Mouse (Mus musculus) liver, embryonic 13.5 days (tissue): ENCODE results near the gene Cachd1. TPM values are rescaled to one million over a fixed set of nuclear protein-coding genes. Genes with fewer than 3 reads are reported as not detected.

Source experiments
- ATAC-seq: fragments of 200-750 bp; cut with Nextera tagmentation; 2 replicates; pipeline ENCODE4 v1.8.0; 2017; ENCODE audit warnings: low read depth, mild to moderate bottlenecking, moderate number of reproducible peaks, moderate library complexity
- DNase-seq: peaks from one replicate; pipeline ENCODE4 v3.0.0; 2022
- H3K27ac ChIP-seq: fragments of 300-500 bp; sonication (generic); 2 replicates; pipeline ENCODE4 v1.5.1; 2015; ENCODE audit warnings: moderate library complexity, mild to moderate bottlenecking, inconsistent platforms
- H3K27me3 ChIP-seq: fragments of 300-500 bp; sonication (generic); 2 replicates; pipeline ENCODE4 v1.6.1; 2015; ENCODE audit warnings: mild to moderate bottlenecking, inconsistent platforms
- H3K36me3 ChIP-seq: fragments of 300-500 bp; sonication (generic); 2 replicates; pipeline ENCODE4 v1.6.1; 2015; ENCODE audit warnings: mild to moderate bottlenecking, inconsistent platforms
- H3K4me1 ChIP-seq: fragments of 300-500 bp; sonication (generic); replicated peaks from 2 replicates; pipeline ENCODE4 v1.6.1; 2015; ENCODE audit warnings: inconsistent platforms
- H3K4me2 ChIP-seq: fragments of 300-500 bp; sonication (generic); 2 replicates; pipeline ENCODE4 v1.6.1; 2015; ENCODE audit warnings: inconsistent platforms, mild to moderate bottlenecking, moderate library complexity
- H3K4me3 ChIP-seq: fragments of 300-500 bp; sonication (generic); replicated peaks from 2 replicates; pipeline ENCODE4 v1.5.1; 2015; ENCODE audit warnings: mild to moderate bottlenecking, inconsistent platforms
- H3K9ac ChIP-seq: fragments of 300-500 bp; sonication (generic); 2 replicates; pipeline ENCODE4 v1.6.1; 2015; ENCODE audit warnings: mild to moderate bottlenecking, inconsistent platforms
- H3K9me3 ChIP-seq: fragments of 300-500 bp; sonication (generic); replicated peaks from 2 replicates; pipeline ENCODE4 v1.6.1; 2016; ENCODE audit warnings: inconsistent platforms
- WGBS: fragments of 180-500 bp; shearing (Covaris S2); methylation state at CpG from one replicate; pipeline ENCODE4 v1.1.7; 2015; ENCODE audit not compliant: insufficient replicate concordance; 5-methylcytosine and 5-hydroxymethylcytosine counted together
- polyA plus RNA-seq: library from polyadenylated mRNA; unstranded; fragments of >200 nt; fragmentation: Nextera tagmentation; extraction: Ambion mirVana; gene quantifications from 2 replicates; pipeline ENCODE4 v1.2.1, GENCODE M21; 2015

Cachd1 gene
- polyA plus RNA-seq: 4.9 and 6.5 TPM in 2 replicates

GRCm38 (mm10) chr4:100776043-100776870, at the start of gene Cachd1:
Gene Cachd1, plus strand, starts transcription at chr4:100776675.
- no peak for DNase-seq
- ATAC-seq: peak; percentile 20; the same call in 1 of the 2 replicates
- H3K27ac ChIP-seq: no peak within 1 kb of the TSS; the same call in 1 of the 2 replicates
- WGBS: 2% methylated on average over 49 of the region's 50 CpGs
- peaks cover 64% of the 10 kb centered on the region for H3K27me3 ChIP-seq
- H3K4me1 ChIP-seq: peaks cover 4% of the 10 kb centered on the region; the same call in 1 of the 2 replicates
- H3K4me2 ChIP-seq: peak within 1 kb of the TSS; percentile 64
- H3K4me3 ChIP-seq: peak within 1 kb of the TSS; percentile 57
- no peaks in the 10 kb centered on the region for H3K36me3 ChIP-seq
- no peaks in the 10 kb centered on the region for H3K9me3 ChIP-seq
- peak within 1 kb of the TSS; percentile 52 for H3K9ac ChIP-seq

DNA sequence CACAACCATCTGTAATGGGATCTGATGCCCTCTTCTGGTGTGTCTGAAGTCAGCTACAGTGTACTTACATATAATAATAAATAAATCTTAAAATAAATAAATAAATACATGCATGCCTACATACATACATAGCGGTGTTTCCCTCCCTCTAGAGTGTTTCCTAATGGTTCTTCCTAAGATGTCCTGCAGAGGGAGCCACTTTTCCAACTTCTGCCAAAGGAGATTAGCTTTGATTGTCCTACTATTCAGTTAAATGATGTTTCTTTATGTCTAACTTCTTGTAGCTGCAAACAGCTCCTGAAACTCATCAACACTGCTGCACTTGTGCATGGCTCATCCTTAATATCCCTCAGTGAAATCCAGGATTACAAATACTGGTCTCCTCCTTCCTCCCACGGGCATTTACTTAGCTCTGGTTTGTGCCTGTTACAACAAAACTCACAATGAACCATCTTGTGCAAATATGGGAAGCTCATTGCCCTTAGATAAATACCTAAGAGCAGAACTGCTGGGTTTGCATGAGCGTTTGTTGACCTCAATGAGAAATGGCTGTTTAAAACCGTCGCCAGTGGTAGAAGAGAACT, 47.5 kb upstream of the Cachd1 start:
- Histone ChIP-seq H3K9me3 (no peaks in the 10 kb centered on the region), H3K4me1 (no peaks in the 10 kb centered on the region), H3K27me3 (no peaks in the 10 kb centered on the region), H3K4me2 (no peak overlapping the region), H3K36me3 (no peaks in the 10 kb centered on the region), H3K9ac (no peak overlapping the region), H3K4me3 (no peak overlapping the region), H3K27ac (no peak overlapping the region)
- ATAC-seq: no peak
- no peak for DNase-seq
- 61% methylated on average over 5 of the region's 5 CpGs for WGBS

DNA sequence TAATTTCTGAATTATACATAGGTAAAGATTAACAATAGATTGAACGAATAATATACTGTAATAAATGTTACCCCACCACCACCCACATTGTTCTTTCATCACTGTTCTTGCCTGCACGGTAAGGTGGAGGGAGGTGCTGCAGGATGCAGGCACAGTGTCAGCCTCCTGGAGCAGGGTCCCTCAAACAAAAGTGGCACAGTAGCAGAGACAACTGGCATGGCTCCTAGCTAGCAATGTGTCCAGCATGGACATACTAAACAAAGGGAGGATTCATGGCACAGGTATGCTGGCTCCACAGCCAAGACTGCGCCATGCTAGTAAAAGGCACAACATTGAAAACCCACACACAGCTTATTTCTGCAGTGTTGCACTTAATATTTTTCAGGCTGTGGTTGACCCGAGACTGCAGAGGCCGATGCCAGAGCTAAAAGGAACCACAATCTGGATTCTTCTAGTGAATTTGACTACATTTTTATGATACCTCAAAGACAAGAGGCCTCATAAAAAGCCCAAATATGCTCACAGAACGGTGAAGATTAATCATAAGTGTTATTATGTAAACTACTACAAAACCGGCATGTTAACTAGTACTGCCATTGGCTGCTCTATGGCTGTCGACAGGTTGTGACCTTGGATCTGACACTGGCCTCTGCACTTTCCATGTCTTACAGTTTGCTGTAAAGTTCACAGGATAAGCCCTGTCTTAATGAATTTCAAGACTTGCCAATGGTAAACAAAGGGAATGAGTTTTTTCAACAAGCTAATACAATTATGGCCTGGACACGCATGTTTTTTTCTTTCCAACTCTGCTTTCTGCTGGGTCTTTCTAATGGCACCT, 41.2 kb upstream of the Cachd1 start:
- no peaks in the 10 kb centered on the region for H3K9me3 ChIP-seq
- no peaks in the 10 kb centered on the region for H3K4me1 ChIP-seq
- ATAC-seq (no peak), DNase-seq (no peak)
- WGBS: 69% methylated on average over 9 of the region's 9 CpGs
- H3K4me2 ChIP-seq: no peak overlapping the region
- no peak overlapping the region for H3K4me3 ChIP-seq
- no peaks in the 10 kb centered on the region for H3K36me3 ChIP-seq
- no peak overlapping the region for H3K27ac ChIP-seq
- H3K27me3 ChIP-seq: no peaks in the 10 kb centered on the region
- H3K9ac ChIP-seq: no peak overlapping the region

- DNase-seq (no peak), ATAC-seq (no peak)
- no peaks in the 10 kb centered on the region for H3K9me3 ChIP-seq
- WGBS: 77% methylated on average over 9 of the region's 9 CpGs
- no peak overlapping the region for H3K4me3 ChIP-seq
- no peak overlapping the region for H3K27ac ChIP-seq
- no peaks in the 10 kb centered on the region for H3K27me3 ChIP-seq
- H3K4me1 ChIP-seq: no peaks in the 10 kb centered on the region
- H3K36me3 ChIP-seq: no peaks in the 10 kb centered on the region
- no peak overlapping the region for H3K9ac ChIP-seq
- no peak overlapping the region for H3K4me2 ChIP-seq
Observed at GRCm38 (mm10) chr4:100735936-100736349, 40.5 kb upstream of the Cachd1 start.

DNA sequence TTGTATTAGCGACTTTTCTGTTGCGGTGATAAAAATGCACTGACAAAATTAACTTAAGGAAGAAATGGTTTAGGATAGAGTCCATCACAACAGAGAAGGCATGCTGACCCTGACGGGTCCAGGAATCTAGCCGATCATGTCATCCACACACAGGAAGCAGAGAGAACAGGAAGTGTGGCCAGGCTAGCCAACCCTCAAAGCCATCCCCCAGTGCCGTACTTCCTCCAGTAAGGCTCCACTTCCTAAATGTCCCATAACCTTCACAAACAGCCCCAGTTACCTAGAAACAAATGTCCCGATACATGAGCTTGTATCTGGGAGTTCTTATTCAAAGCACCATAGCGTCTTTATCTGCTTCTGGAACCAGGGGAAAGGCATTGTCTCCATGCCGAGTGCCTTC, 32.9 kb upstream of the Cachd1 start:
- Histone ChIP-seq H3K27ac (no peak overlapping the region), H3K9me3 (no peaks in the 10 kb centered on the region), H3K4me2 (no peak overlapping the region), H3K36me3 (no peaks in the 10 kb centered on the region), H3K4me3 (no peak overlapping the region), H3K9ac (no peak overlapping the region), H3K4me1 (no peaks in the 10 kb centered on the region), H3K27me3 (no peaks in the 10 kb centered on the region)
- ATAC-seq (no peak), DNase-seq (no peak)
- WGBS: 52% methylated on average over 8 of the region's 8 CpGs

- peak; percentile 4 for DNase-seq
- Histone ChIP-seq H3K4me1 (peaks cover 4% of the 10 kb centered on the region; the same call in 1 of the 2 replicates), H3K9me3 (no peaks in the 10 kb centered on the region), H3K27me3 (no peaks in the 10 kb centered on the region), H3K27ac (peak overlapping the region; percentile 44; the same call in 1 of the 2 replicates), H3K36me3 (no peaks in the 10 kb centered on the region), H3K4me3 (no peak overlapping the region), H3K9ac (no peak overlapping the region), H3K4me2 (no peak overlapping the region)
- peak; percentile 74 for ATAC-seq
- 43% methylated on average over 2 of the region's 2 CpGs for WGBS
Observed at GRCm38 (mm10) chr4:100752278-100752677, 24.2 kb upstream of the Cachd1 start.

GRCm38 (mm10) chr4:100755632-100756031, 20.8 kb upstream of the Cachd1 start:
- H3K27ac ChIP-seq: no peak overlapping the region
- no peak overlapping the region for H3K4me3 ChIP-seq
- H3K4me2 ChIP-seq: no peak overlapping the region
- peaks cover 4% of the 10 kb centered on the region; the same call in 1 of the 2 replicates for H3K4me1 ChIP-seq
- H3K36me3 ChIP-seq: no peaks in the 10 kb centered on the region
- no peak for DNase-seq
- ATAC-seq: no peak
- no peak overlapping the region for H3K9ac ChIP-seq
- WGBS: 25% methylated on average over 8 of the region's 8 CpGs
- H3K27me3 ChIP-seq: no peaks in the 10 kb centered on the region
- no peaks in the 10 kb centered on the region for H3K9me3 ChIP-seq

- no peaks in the 10 kb centered on the region for H3K9me3 ChIP-seq
- H3K27me3 ChIP-seq: no peaks in the 10 kb centered on the region
- peaks cover 4% of the 10 kb centered on the region; the same call in 1 of the 2 replicates for H3K4me1 ChIP-seq
- no peaks in the 10 kb centered on the region for H3K36me3 ChIP-seq
- no peak overlapping the region for H3K27ac ChIP-seq
- DNase-seq: no peak
- no peak overlapping the region for H3K9ac ChIP-seq
- no peak for ATAC-seq
- no peak overlapping the region for H3K4me2 ChIP-seq
- H3K4me3 ChIP-seq: no peak overlapping the region
Observed at GRCm38 (mm10) chr4:100756499-100756898, 20.0 kb upstream of the Cachd1 start.

DNA sequence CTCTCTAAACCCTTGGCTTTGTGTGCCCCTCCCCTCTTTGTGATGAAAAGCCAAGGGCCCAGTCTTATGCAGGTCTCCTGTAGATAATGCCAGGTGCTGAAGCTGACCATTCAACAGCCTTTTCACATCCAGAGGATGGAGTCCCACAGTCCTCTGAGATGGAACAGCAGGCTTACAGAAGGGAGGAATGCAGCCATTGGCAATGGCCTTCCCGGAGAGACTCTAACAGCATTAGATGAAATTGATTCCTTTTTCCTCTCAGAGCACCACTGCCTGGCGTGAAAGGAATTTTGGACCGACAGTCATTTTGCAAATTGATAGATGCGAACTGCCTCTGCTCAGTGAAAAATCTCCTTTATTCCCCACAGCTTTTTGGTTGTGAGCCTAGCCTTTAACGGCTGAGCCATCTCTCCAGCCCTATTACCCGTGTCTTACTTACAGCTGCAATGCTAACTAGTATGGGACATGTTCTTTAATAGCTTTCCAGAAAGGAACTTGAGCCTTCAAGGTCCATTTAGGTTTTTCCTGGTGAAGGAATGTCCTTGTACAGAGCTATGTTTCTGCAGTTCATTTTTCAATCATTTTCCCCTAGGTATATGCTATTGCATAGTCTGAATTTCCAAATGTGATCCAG, 18.1 kb upstream of the Cachd1 start:
- Histone ChIP-seq H3K9me3 (no peaks in the 10 kb centered on the region), H3K36me3 (no peaks in the 10 kb centered on the region), H3K27ac (no peak overlapping the region), H3K4me2 (no peak overlapping the region), H3K27me3 (no peaks in the 10 kb centered on the region), H3K4me3 (no peak overlapping the region), H3K4me1 (no peaks in the 10 kb centered on the region), H3K9ac (no peak overlapping the region)
- ATAC-seq (no peak), DNase-seq (no peak)
- 68% methylated on average over 6 of the region's 6 CpGs for WGBS

DNA sequence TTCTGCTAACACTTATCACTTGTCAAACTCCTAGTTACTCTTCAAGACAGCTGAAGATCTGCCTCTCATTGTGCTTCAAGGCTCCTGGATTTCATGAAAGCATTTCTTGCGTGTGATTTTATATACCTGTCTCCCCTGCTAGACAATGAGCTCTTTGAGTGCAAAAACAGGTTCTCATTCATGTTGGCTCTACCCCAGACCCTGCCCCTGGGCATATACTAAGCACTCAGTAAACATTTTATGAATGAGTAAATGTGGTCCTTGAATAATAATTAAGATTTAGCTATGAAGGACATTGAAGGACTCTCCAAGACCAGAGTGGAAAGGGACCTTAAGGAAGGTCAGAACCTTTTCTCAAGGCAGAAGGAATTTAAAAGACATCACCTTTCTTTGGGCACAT, 16.9 kb upstream of the Cachd1 start:
- no peaks in the 10 kb centered on the region for H3K4me1 ChIP-seq
- H3K4me3 ChIP-seq: no peak overlapping the region
- H3K27me3 ChIP-seq: no peaks in the 10 kb centered on the region
- no peaks in the 10 kb centered on the region for H3K9me3 ChIP-seq
- no peak for ATAC-seq
- 69% methylated on average over 1 of the region's 1 CpGs for WGBS
- H3K9ac ChIP-seq: no peak overlapping the region
- DNase-seq: no peak
- H3K36me3 ChIP-seq: no peaks in the 10 kb centered on the region
- H3K27ac ChIP-seq: no peak overlapping the region
- no peak overlapping the region for H3K4me2 ChIP-seq

DNA sequence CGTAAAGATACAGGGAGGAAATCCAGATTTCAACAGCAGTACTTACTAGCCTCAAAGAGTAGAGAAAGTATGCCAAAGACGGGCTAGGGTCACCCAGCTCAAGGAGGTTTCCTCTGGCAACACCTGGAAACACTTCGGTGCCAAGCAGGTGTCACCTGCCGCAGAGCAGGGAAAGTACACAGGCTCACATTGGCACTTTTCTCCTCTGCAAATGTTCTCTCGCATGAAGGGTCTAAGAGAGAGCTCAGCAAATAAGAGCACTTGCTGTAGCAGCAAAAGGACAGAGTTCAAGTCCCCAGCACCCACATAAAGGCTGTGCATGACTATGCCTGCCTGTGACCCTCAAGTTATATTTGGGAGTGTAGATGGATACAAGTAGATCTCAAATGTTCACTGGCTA, 16.1 kb upstream of the Cachd1 start:
- H3K4me2 ChIP-seq: no peak overlapping the region
- H3K4me1 ChIP-seq: no peaks in the 10 kb centered on the region
- H3K27me3 ChIP-seq: no peaks in the 10 kb centered on the region
- H3K36me3 ChIP-seq: no peaks in the 10 kb centered on the region
- H3K9me3 ChIP-seq: no peaks in the 10 kb centered on the region
- no peak overlapping the region for H3K4me3 ChIP-seq
- 67% methylated on average over 5 of the region's 5 CpGs for WGBS
- no peak for ATAC-seq
- no peak overlapping the region for H3K9ac ChIP-seq
- no peak for DNase-seq
- H3K27ac ChIP-seq: no peak overlapping the region
